ENCODE assay signal across 1 mouse cellular context in genomic region chr15:12117242-12118092, GRCm38 (mm10).
A peak's percentile ranks its signal among the peaks of the same experiment; 100 is the strongest.
TF ChIP-seq lines count a peak whose summit lies in the region.

Zfr (plus strand) TSS chr15:12117831.

TF ChIP-seq in CH12.LX, 34 proteins besides CTCF, POLR2A, EP300 and RAD21 (continued from another document):
- TF ChIP-seq CHD2 (IDR thresholded peaks at IDR 0.05; ENCODE audit: low read length) (peak; percentile 77), PAX5 (IDR thresholded peaks at IDR 0.05; ENCODE audit: low read length) (peak; percentile 87; the same call in 1 of the 2 replicates), HCFC1 (IDR thresholded peaks at IDR 0.05; ENCODE audit: low read depth, low read length) (peak; percentile 96), MEF2A (IDR thresholded peaks at IDR 0.05; ENCODE audit: borderline replicate concordance, low read depth, low read length) (no peak), MAX (IDR thresholded peaks at IDR 0.05; ENCODE audit: low read length) (no peak), TBP (conservative IDR thresholded peaks at IDR 0.05; ENCODE audit: low read depth, low read length) (0 out of 2 replicates have a peak, but pooled peaks have one; percentile 33), JUN (IDR thresholded peaks at IDR 0.05; ENCODE audit: insufficient read depth, low read depth, low read length) (no peak), ZKSCAN1 (IDR thresholded peaks at IDR 0.05; ENCODE audit: borderline replicate concordance, low read depth, low read length) (no peak), MYC (IDR thresholded peaks at IDR 0.05; ENCODE audit: low read depth, low read length) (peak; percentile 40; the same call in 1 of the 2 replicates), ZC3H11A (IDR thresholded peaks at IDR 0.05; ENCODE audit: low read depth, low read length) (no peak), MAZ (IDR thresholded peaks at IDR 0.05; ENCODE audit: low read depth, low read length) (peak; percentile 38; the same call in 1 of the 2 replicates), ELF1 (IDR thresholded peaks at IDR 0.05; ENCODE audit: low read depth, low read length) (0 out of 2 replicates have a peak, but pooled peaks have one; percentile 38), NRF1 (IDR thresholded peaks at IDR 0.05; ENCODE audit: low read depth, low read length) (peak; percentile 87), JUND (conservative IDR thresholded peaks at IDR 0.05; ENCODE audit: low read depth, low read length) (no peak), E2F4 (IDR thresholded peaks at IDR 0.05; ENCODE audit: insufficient replicate concordance, low read depth, low read length) (no peak), KAT2A (IDR thresholded peaks at IDR 0.05; ENCODE audit: insufficient replicate concordance, low read length) (peak; percentile 83; the same call in 1 of the 2 replicates), TCF12 (IDR thresholded peaks at IDR 0.05; ENCODE audit: low read depth, low read length) (peak; percentile 41; the same call in 1 of the 2 replicates), MAFK (IDR thresholded peaks at IDR 0.05; ENCODE audit: insufficient replicate concordance, low read length) (no peak), UBTF (IDR thresholded peaks at IDR 0.05; ENCODE audit: low read depth, low read length) (no peak), ZNF384 (IDR thresholded peaks at IDR 0.05; ENCODE audit: low read depth, low read length) (no peak), RCOR1 (conservative IDR thresholded peaks at IDR 0.05; ENCODE audit: low read depth, low read length) (no peak), GABPA (IDR thresholded peaks at IDR 0.05; ENCODE audit: insufficient replicate concordance, low read depth, low read length) (no peak; the same call in 1 of the 2 replicates)
TF ChIP-seq in CH12.LX: peak in this region for 15.
